ENCODE assay signal across 24 mouse cellular contexts in the genomic region with DNA sequence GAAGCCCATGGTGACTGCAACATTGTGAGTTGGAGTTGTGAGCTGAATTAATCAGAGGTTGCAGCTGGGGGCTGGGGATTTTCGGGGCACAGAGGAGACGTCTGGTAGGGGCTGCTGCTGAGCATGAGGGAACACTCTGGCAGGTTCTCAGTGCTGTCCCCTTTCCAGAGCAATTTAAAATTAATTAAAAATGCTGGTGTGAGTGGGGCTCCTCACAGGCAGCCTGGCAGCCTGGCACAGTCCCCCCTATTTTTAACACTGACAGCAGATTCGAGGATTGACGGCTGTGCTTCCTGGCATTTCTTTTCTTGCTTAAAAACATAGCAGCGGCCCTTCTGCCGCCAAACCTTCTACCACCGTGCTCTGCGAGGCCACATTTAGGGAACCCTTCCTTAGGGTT.
DNase-seq lines count a peak whose midpoint lies in the region; ATAC-seq lines count a peak whose summit lies in the region.
"Had no signal": no experiment of that assay in that cellular context is flagged by ENCODE, and none has a peak within 500 bp of the region (broad histone marks: within the 10 kb centered on the region; RNA-seq: fewer than 3 reads in every experiment).

No protein-coding gene starts in this region.

- DNase-seq in hindbrain, embryonic 14.5 days (ENCODE audit: low spot score) = no peak
- no peak for DNase-seq in hindbrain, embryonic 10.5 days (ENCODE audit: low spot score)
- DNase-seq in right cerebral cortex, postnatal 10 days (ENCODE audit: low spot score in 2 of 2) = peak; percentile 55 to 66
- no peak for DNase-seq in right cerebral cortex, adult 18-20 months
- DNase-seq in layer of hippocampus, adult 8-10 months (ENCODE audit: low spot score in 2 of 2) = peak; percentile 26 to 29
- no peak for DNase-seq in urinary bladder, postnatal 10 days (ENCODE audit: low spot score)
- DNase-seq: adrenal gland, postnatal 36 days; B cell, adult 2 months; cerebellum, adult 18-20 months; cerebellum, postnatal 36 days; gastrocnemius, postnatal 10 days; heart, adult 11 months; heart, postnatal 14 days; kidney, adult 2 months; lung, postnatal 4 days had no signal

- H3K9ac ChIP-seq in hindbrain, embryonic 14.5 days = no peak overlapping the region
- H3K9ac ChIP-seq: embryonic facial prominence, embryonic 13.5 days; heart, embryonic 12.5 days; hindbrain, embryonic 12.5 days; neural tube, embryonic 15.5 days had no signal

- H3K4me3 ChIP-seq in hindbrain, embryonic 14.5 days (replicated peaks; ENCODE audit: low read length) = no peak overlapping the region
- no peak overlapping the region for H3K4me3 ChIP-seq in hindbrain, embryonic 10.5 days
- H3K4me3 ChIP-seq: embryonic facial prominence, embryonic 13.5 days; erythroblast, embryonic 14.5 days; heart, embryonic 12.5 days; hindbrain, embryonic 12.5 days; neural tube, embryonic 15.5 days had no signal

- H3K4me1 ChIP-seq in hindbrain, embryonic 14.5 days (replicated peaks; ENCODE audit: control insufficient read depth, insufficient read depth, low read length) = no peaks in the 10 kb centered on the region
- H3K4me1 ChIP-seq in hindbrain, embryonic 10.5 days (replicated peaks) = peaks cover under 1% of the 10 kb centered on the region
- H3K4me1 ChIP-seq: embryonic facial prominence, embryonic 13.5 days; heart, embryonic 12.5 days had no signal

- 0 out of 2 replicates have a peak, but pooled peaks have one; percentile 17 for ATAC-seq in hindbrain, embryonic 14.5 days (ENCODE audit: low FRiP score)
- no peak for ATAC-seq in cerebellum, adult (ENCODE audit: insufficient number of reproducible peaks, low FRiP score, low TSS enrichment)
- ATAC-seq: Patski had no signal

- 68% methylated on average over 8 of the region's 8 CpGs for WGBS in hindbrain, embryonic 14.5 days
- WGBS in hindbrain, embryonic 10.5 days = 86% methylated on average over 8 of the region's 8 CpGs

- H3K9me3 ChIP-seq in hindbrain, embryonic 14.5 days (ENCODE audit: control insufficient read depth, low read length) = no peaks in the 10 kb centered on the region
- no peaks in the 10 kb centered on the region for H3K9me3 ChIP-seq in hindbrain, embryonic 10.5 days
- H3K9me3 ChIP-seq: embryonic facial prominence, embryonic 13.5 days; G1E; heart, embryonic 12.5 days; hindbrain, embryonic 12.5 days; neural tube, embryonic 15.5 days had no signal

- H3K27ac ChIP-seq in hindbrain, embryonic 14.5 days = no peak overlapping the region
- H3K27ac ChIP-seq in hindbrain, embryonic 10.5 days = no peak overlapping the region
- H3K27ac ChIP-seq: embryonic facial prominence, embryonic 13.5 days; hindbrain, embryonic 12.5 days; kidney, postnatal 0 days; neural tube, embryonic 15.5 days had no signal

- no peaks in the 10 kb centered on the region for H3K36me3 ChIP-seq in hindbrain, embryonic 14.5 days (replicated peaks; ENCODE audit: control insufficient read depth, insufficient read depth)
- H3K36me3 ChIP-seq in hindbrain, embryonic 10.5 days = no peaks in the 10 kb centered on the region
- H3K36me3 ChIP-seq: embryonic facial prominence, embryonic 13.5 days; G1E; heart, embryonic 12.5 days; hindbrain, embryonic 12.5 days; neural tube, embryonic 15.5 days had no signal

- no peak overlapping the region for H3K4me2 ChIP-seq in hindbrain, embryonic 14.5 days (replicated peaks)
- H3K4me2 ChIP-seq: embryonic facial prominence, embryonic 13.5 days; heart, embryonic 12.5 days; hindbrain, embryonic 12.5 days; neural tube, embryonic 15.5 days had no signal

- H3K27me3 ChIP-seq in hindbrain, embryonic 14.5 days (ENCODE audit: control insufficient read depth, insufficient read depth, low read length) = no peaks in the 10 kb centered on the region
- H3K27me3 ChIP-seq in hindbrain, embryonic 10.5 days (ENCODE audit: insufficient read depth, poor library complexity, severe bottlenecking) = no peaks in the 10 kb centered on the region
- H3K27me3 ChIP-seq: embryonic facial prominence, embryonic 13.5 days; hindbrain, embryonic 12.5 days; neural tube, embryonic 15.5 days; Patski had no signal

Comparison
In these comparisons a context has a peak if more than half of its experiments do, and no peak if none do; other contexts are left out.
1. DNase-seq: peak in right cerebral cortex, postnatal 10 days (2 of 2) and layer of hippocampus, adult 8-10 months (2 of 2); none in hindbrain, embryonic 14.5 days (single experiment), hindbrain, embryonic 10.5 days (single experiment), right cerebral cortex, adult 18-20 months (single experiment) and urinary bladder, postnatal 10 days (single experiment).